Mouse (Mus musculus): Measurements from ENCODE around the gene Reg3a. TPM values are rescaled to one million over a fixed set of nuclear protein-coding genes. Genes with fewer than 3 reads are reported as not detected.
"Not testable (repeated sequence)": the region's sequence is repeated elsewhere in the genome, so short reads cannot be mapped to it uniquely, and the experiment has no call there.

The Reg3a gene
- polyA plus RNA-seq, 1 experiment from 2014 or later = not detected

- DNase-seq (ENCODE audit: low spot score); H3K4me2 ChIP-seq (ENCODE audit: low read length); H3K9me3 ChIP-seq (ENCODE audit: control insufficient read depth, low read length); H3K36me3 ChIP-seq (ENCODE audit: control insufficient read depth, insufficient read depth, low read length); H3K4me1 ChIP-seq (replicated peaks; ENCODE audit: control insufficient read depth, insufficient read depth, low read length); H3K4me3 ChIP-seq (ENCODE audit: low read depth, low read length); ATAC-seq (replicated peaks; ENCODE audit: low FRiP score, low TSS enrichment, low read depth); H3K27me3 ChIP-seq (replicated peaks; ENCODE audit: control insufficient read depth, insufficient read depth, low read length); H3K27ac ChIP-seq (ENCODE audit: low read depth); H3K9ac ChIP-seq (ENCODE audit: low read length): not testable (repeated sequence)
These were observed 41.9 kb downstream of the Reg3a start, which contains the start of gene Reg1 for GRCm38 (mm10) chr6:78422411-78422810. Gene Reg1, plus strand, starts transcription at chr6:78422711.

- H3K9ac ChIP-seq (ENCODE audit: low read length) = no peak overlapping the region
- no peaks in the 10 kb centered on the region for H3K9me3 ChIP-seq (ENCODE audit: control insufficient read depth, low read length)
- no peak for ATAC-seq (replicated peaks; ENCODE audit: low FRiP score, low TSS enrichment, low read depth)
- WGBS = 64% methylated on average over 3 of the region's 3 CpGs
- no peak for DNase-seq (ENCODE audit: low spot score)
- H3K4me1 ChIP-seq (replicated peaks; ENCODE audit: control insufficient read depth, insufficient read depth, low read length) = no peaks in the 10 kb centered on the region
- H3K4me3 ChIP-seq (ENCODE audit: low read depth, low read length) = no peak overlapping the region
- no peak overlapping the region for H3K27ac ChIP-seq (ENCODE audit: low read depth)
- H3K4me2 ChIP-seq (ENCODE audit: low read length) = no peak overlapping the region
- H3K27me3 ChIP-seq (replicated peaks; ENCODE audit: control insufficient read depth, insufficient read depth, low read length) = no peaks in the 10 kb centered on the region
- H3K36me3 ChIP-seq (ENCODE audit: control insufficient read depth, insufficient read depth, low read length) = no peaks in the 10 kb centered on the region
These were observed 45.0 kb downstream of the Reg3a start for GRCm38 (mm10) chr6:78425497-78425896.

Other genes with a start within 250 kb of the Reg3a start
- 1.2 and 1.6 TPM in 2 replicates for gene Reg3b, start 10.1 kb upstream of the Reg3a start, polyA plus RNA-seq (2014; fragmentation: Nextera tagmentation; extraction: Ambion mirVana)
- not detected in 2 replicates for gene Reg3d, start 1.8 kb upstream of the Reg3a start, polyA plus RNA-seq (2014; fragmentation: Nextera tagmentation; extraction: Ambion mirVana)
- gene Reg2, start 14.9 kb downstream of the Reg3a start, polyA plus RNA-seq (2014; fragmentation: Nextera tagmentation; extraction: Ambion mirVana) = not detected in 2 replicates
- 6.5 TPM in 1 of 2 replicates, not detected in the other for gene Reg1, start 42.0 kb downstream of the Reg3a start, polyA plus RNA-seq (2014; fragmentation: Nextera tagmentation; extraction: Ambion mirVana)
- gene Reg3g, start 88.2 kb downstream of the Reg3a start, polyA plus RNA-seq (2014; fragmentation: Nextera tagmentation; extraction: Ambion mirVana) = 0.40 TPM in 1 of 2 replicates, not detected in the other